Mouse (Mus musculus) hindbrain, embryonic 15.5 days (tissue): Measurements from ENCODE around the gene Smg9. TPM values are rescaled to one million over a fixed set of nuclear protein-coding genes. Genes with fewer than 3 reads are reported as not detected.

Experiments used
- ATAC-seq: fragments of 200-750 bp; cut with Nextera tagmentation; 2 replicates; pipeline ENCODE4 v1.8.0; 2017; ENCODE audit warnings: low read depth, moderate number of reproducible peaks, moderate TSS enrichment; ENCODE audit not compliant: low FRiP score
- H3K27ac ChIP-seq: fragments of 300-500 bp; sonication (generic); replicated peaks from 2 replicates; pipeline ENCODE4 v1.5.1; 2015; ENCODE audit warnings: mild to moderate bottlenecking, inconsistent platforms
- H3K27me3 ChIP-seq: fragments of 300-500 bp; sonication (generic); 2 replicates; pipeline ENCODE4 v1.6.1; 2015; ENCODE audit warnings: control low read depth, inconsistent platforms
- H3K36me3 ChIP-seq: fragments of 300-500 bp; sonication (generic); 2 replicates; pipeline ENCODE4 v1.6.1; 2015; ENCODE audit warnings: control low read depth, inconsistent platforms
- H3K4me1 ChIP-seq: fragments of 300-500 bp; sonication (generic); replicated peaks from 2 replicates; pipeline ENCODE4 v1.6.1; 2015; ENCODE audit warnings: control low read depth, inconsistent platforms
- H3K4me2 ChIP-seq: fragments of 300-500 bp; sonication (generic); 2 replicates; pipeline ENCODE4 v1.6.1; 2015; ENCODE audit warnings: moderate library complexity, mild to moderate bottlenecking, inconsistent platforms
- H3K4me3 ChIP-seq: fragments of 300-500 bp; sonication (generic); 2 replicates; pipeline ENCODE4 v1.5.1; 2015; ENCODE audit warnings: mild to moderate bottlenecking, inconsistent platforms
- H3K9ac ChIP-seq: fragments of 300-500 bp; sonication (generic); 2 replicates; pipeline ENCODE4 v1.6.1; 2015; ENCODE audit warnings: inconsistent platforms
- H3K9me3 ChIP-seq: fragments of 300-500 bp; sonication (generic); 2 replicates; pipeline ENCODE4 v1.6.1; 2016; ENCODE audit warnings: control low read depth, inconsistent platforms
- WGBS: fragments of 180-500 bp; shearing (Covaris S2); methylation state at CpG from one replicate; pipeline ENCODE4 v1.1.7; 2015; 5-methylcytosine and 5-hydroxymethylcytosine counted together
- polyA plus RNA-seq: library from polyadenylated mRNA; unstranded; fragments of >200 nt; fragmentation: Nextera tagmentation; extraction: Ambion mirVana; gene quantifications from 2 replicates; pipeline ENCODE4 v1.2.1, GENCODE M21; 2015

Gene Smg9
- polyA plus RNA-seq, 1 experiment from 2014 or later = 42.5 TPM

DNA sequence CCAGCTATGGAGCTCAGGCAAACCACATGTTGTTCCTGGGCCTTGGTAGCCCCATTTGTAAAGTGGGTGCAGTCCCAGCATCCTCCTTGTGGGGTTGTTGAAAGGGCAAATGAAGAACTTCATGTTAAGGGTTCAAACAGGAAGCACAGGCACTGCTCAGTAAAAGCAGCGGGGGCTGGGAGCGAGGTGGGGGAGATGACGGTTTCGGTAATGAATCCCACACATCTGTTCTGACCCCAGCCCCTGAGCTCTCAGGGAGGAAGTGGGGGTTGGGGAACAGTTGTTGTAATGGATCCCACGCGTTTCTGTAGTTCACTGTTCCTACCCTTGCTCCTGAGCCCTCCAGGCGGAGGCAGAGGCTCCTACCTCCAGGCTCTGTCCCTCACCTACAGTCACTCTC is 19.5 kb upstream of the Smg9 start:
- H3K4me2 ChIP-seq = no peak overlapping the region
- no peaks in the 10 kb centered on the region for H3K36me3 ChIP-seq
- 60% methylated on average over 7 of the region's 7 CpGs for WGBS
- no peak overlapping the region for H3K9ac ChIP-seq
- no peak for ATAC-seq
- H3K27me3 ChIP-seq = peaks cover 9% of the 10 kb centered on the region; the same call in 1 of the 2 replicates
- no peaks in the 10 kb centered on the region for H3K9me3 ChIP-seq
- H3K4me1 ChIP-seq = peaks cover 8% of the 10 kb centered on the region
- no peak overlapping the region for H3K4me3 ChIP-seq
- no peak overlapping the region for H3K27ac ChIP-seq

GRCm38 (mm10) chr7:24380370-24380769 is 19.0 kb upstream of the Smg9 start:
- no peak for ATAC-seq
- H3K4me3 ChIP-seq = no peak overlapping the region
- no peak overlapping the region for H3K27ac ChIP-seq
- no peaks in the 10 kb centered on the region for H3K36me3 ChIP-seq
- H3K9me3 ChIP-seq = no peaks in the 10 kb centered on the region
- H3K4me2 ChIP-seq = no peak overlapping the region
- 81% methylated on average over 2 of the region's 2 CpGs for WGBS
- H3K4me1 ChIP-seq = peaks cover 8% of the 10 kb centered on the region
- H3K9ac ChIP-seq = no peak overlapping the region
- peaks cover 9% of the 10 kb centered on the region; the same call in 1 of the 2 replicates for H3K27me3 ChIP-seq

GRCm38 (mm10) chr7:24382730-24383372 is 16.6 kb upstream of the Smg9 start:
- Histone ChIP-seq H3K36me3 (no peaks in the 10 kb centered on the region), H3K9me3 (no peaks in the 10 kb centered on the region), H3K4me1 (no peaks in the 10 kb centered on the region), H3K4me3 (no peak overlapping the region), H3K27ac (no peak overlapping the region), H3K27me3 (0 out of 2 replicates have a peak, but pooled peaks cover 3% of the 10 kb centered on the region), H3K9ac (no peak overlapping the region), H3K4me2 (no peak overlapping the region)
- no peak for ATAC-seq
- WGBS = 87% methylated on average over 16 of the region's 16 CpGs

DNA sequence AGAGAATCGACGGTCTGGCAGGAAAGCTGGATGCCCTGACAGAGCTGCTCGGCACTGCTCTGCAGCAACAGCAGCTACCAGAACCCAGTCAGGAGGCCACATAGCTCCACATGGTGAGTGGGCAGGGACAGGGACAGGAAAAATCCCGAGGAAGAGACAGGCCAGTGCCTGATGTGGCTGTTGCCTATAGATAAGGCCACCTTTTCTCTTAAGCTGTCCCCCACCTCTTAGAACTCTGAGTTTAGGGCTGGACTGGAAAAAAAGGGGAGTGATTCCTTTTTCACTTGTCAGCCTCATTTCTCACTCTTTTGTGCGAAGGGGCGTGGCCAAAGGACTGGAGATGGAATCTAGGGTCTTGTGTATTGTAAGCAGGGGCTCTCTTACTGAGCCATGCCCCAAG is 15.3 kb upstream of the Smg9 start:
- ATAC-seq = no peak
- 0 out of 2 replicates have a peak, but pooled peaks cover 3% of the 10 kb centered on the region for H3K27me3 ChIP-seq
- H3K4me1 ChIP-seq = no peaks in the 10 kb centered on the region
- H3K4me2 ChIP-seq = no peak overlapping the region
- no peaks in the 10 kb centered on the region for H3K36me3 ChIP-seq
- 70% methylated on average over 6 of the region's 6 CpGs for WGBS
- H3K9ac ChIP-seq = no peak overlapping the region
- H3K27ac ChIP-seq = no peak overlapping the region
- H3K4me3 ChIP-seq = no peak overlapping the region
- H3K9me3 ChIP-seq = no peaks in the 10 kb centered on the region

DNA sequence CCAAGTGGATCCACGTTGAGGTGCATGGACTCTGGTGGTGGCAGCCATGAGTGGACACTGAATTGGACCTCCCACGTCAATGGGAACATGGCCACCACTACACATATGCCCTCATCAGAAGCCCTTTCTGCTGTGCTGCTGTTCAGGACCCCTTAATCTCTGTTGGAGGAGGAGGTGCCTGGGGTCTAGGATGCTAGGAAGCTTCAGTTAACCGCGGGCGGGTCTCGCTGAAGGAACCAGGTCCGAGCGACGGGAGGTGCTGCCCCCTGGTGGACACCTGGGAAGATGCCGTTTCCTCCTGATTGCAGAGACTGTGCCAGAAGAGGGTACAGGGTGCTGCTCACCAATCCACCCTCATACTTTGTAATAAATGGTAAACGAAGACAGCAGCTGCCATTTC is 14.6 kb upstream of the Smg9 start:
- H3K9me3 ChIP-seq = no peaks in the 10 kb centered on the region

GRCm38 (mm10) chr7:24387059-24387556 is 12.3 kb upstream of the Smg9 start:
- Histone ChIP-seq H3K9ac (no peak overlapping the region), H3K36me3 (no peaks in the 10 kb centered on the region), H3K27ac (no peak overlapping the region), H3K27me3 (0 out of 2 replicates have a peak, but pooled peaks cover 3% of the 10 kb centered on the region), H3K4me2 (no peak overlapping the region), H3K4me1 (peaks cover 5% of the 10 kb centered on the region; the same call in 1 of the 2 replicates), H3K4me3 (no peak overlapping the region), H3K9me3 (no peaks in the 10 kb centered on the region)
- no peak for ATAC-seq
- 90% methylated on average over 10 of the region's 10 CpGs for WGBS

More for the DNA sequence above, 14.6 kb upstream of the Smg9 start:
- H3K4me2 ChIP-seq = peak overlapping the region; percentile 43
- H3K36me3 ChIP-seq = no peaks in the 10 kb centered on the region
- H3K27ac ChIP-seq = no peak overlapping the region
- peak; percentile 29; the same call in 1 of the 2 replicates for ATAC-seq
- 0 out of 2 replicates have a peak, but pooled peaks cover 3% of the 10 kb centered on the region for H3K27me3 ChIP-seq
- H3K4me3 ChIP-seq = 0 out of 2 replicates have a peak overlapping the region, but pooled peaks have one; percentile 16
- 11% methylated on average over 11 of the region's 11 CpGs for WGBS
- no peaks in the 10 kb centered on the region for H3K4me1 ChIP-seq
- H3K9ac ChIP-seq = no peak overlapping the region

DNA sequence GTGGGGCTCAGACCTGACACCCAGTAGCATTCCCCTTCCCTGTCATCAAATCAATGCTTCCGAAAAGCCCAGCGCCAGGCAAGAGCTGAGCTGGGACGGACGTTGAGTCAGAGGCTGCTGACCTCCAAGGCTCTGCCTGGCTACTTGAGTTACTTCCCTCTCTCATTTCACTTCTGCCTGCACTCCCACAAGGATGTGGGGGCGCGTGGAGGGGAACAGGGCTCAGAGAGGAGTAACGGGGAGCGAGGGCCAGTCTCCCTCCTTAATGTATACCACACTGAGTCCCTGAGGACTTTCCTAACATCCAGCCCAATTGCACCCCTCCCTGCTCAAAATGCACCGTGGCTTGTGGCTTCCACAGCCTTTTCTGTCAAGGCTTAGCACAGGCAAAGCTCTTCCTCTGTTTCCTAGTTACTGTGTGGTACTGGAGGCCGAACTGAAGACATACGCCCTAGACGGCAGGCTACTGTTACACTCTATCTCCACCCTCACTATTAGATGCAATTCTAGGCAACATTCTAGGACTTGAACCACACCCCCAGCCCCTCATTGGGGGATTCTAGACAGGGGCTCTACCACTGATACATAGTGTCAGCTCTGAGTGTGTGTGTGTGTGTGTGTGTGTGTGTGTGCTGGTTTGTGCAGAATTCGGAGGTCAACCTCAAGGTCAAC is 9.8 kb upstream of the Smg9 start:
- Histone ChIP-seq H3K9ac (no peak overlapping the region), H3K27ac (no peak overlapping the region), H3K4me1 (peaks cover 5% of the 10 kb centered on the region; the same call in 1 of the 2 replicates), H3K36me3 (no peaks in the 10 kb centered on the region), H3K4me3 (no peak overlapping the region), H3K4me2 (no peak overlapping the region), H3K27me3 (no peaks in the 10 kb centered on the region), H3K9me3 (no peaks in the 10 kb centered on the region)
- ATAC-seq = no peak
- WGBS = 69% methylated on average over 13 of the region's 13 CpGs

DNA sequence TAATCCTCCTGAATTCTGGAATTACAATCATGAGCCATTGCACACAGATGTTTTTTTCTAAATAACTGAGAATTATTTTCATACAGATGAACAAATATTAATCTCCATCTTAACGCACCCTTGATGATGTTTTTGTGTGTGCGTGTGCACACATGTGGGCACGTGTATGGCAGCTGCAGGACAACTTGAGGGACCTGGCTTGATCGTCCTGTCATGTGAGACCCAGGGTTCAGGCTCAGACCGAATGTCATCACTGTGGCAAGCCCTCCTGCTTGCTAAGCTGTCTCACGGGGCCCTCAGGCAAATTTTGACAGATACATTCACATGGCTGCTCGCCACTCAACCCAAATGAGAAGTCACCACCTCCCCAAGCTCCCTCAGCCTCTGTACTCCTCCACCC is 8.9 kb upstream of the Smg9 start:
- no peaks in the 10 kb centered on the region for H3K36me3 ChIP-seq
- 49% methylated on average over 7 of the region's 7 CpGs for WGBS
- no peaks in the 10 kb centered on the region for H3K27me3 ChIP-seq
- H3K4me2 ChIP-seq = no peak overlapping the region; the same call in 1 of the 2 replicates
- H3K9me3 ChIP-seq = no peaks in the 10 kb centered on the region
- no peak overlapping the region for H3K4me3 ChIP-seq
- peak overlapping the region; percentile 67 for H3K27ac ChIP-seq
- peaks cover 5% of the 10 kb centered on the region; the same call in 1 of the 2 replicates for H3K4me1 ChIP-seq
- no peak for ATAC-seq
- H3K9ac ChIP-seq = no peak overlapping the region

- ATAC-seq = peak; percentile 82
- WGBS = 27% methylated on average over 5 of the region's 5 CpGs
- H3K36me3 ChIP-seq = no peaks in the 10 kb centered on the region
- peaks cover 5% of the 10 kb centered on the region; the same call in 1 of the 2 replicates for H3K4me1 ChIP-seq
- no peaks in the 10 kb centered on the region for H3K9me3 ChIP-seq
- H3K27me3 ChIP-seq = no peaks in the 10 kb centered on the region
- peak overlapping the region; percentile 41 for H3K4me2 ChIP-seq
- no peak overlapping the region for H3K9ac ChIP-seq
- peak overlapping the region; percentile 67 for H3K27ac ChIP-seq
- 0 out of 2 replicates have a peak overlapping the region, but pooled peaks have one; percentile 15 for H3K4me3 ChIP-seq
Measured at GRCm38 (mm10) chr7:24391077-24391476, 8.3 kb upstream of the Smg9 start.

DNA sequence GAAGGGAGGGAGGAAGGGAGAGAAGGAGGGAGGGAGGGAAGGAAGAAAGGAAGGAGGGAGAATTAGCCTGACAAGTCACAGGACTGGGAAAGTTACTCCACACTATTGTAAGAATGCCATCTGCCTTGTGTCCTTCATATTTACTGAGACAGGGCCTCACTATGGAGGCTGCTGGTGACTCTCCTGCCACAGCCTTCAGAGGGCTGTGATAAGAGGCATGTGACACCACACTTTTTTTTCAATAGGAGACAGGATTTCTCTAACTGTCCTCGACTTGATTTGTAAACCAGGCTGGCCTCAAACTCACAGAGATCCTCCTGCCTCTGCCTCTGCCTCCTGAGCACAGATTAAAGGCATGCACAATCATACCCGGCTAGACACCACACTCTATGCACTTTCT is 7.7 kb upstream of the Smg9 start:
- no peaks in the 10 kb centered on the region for H3K36me3 ChIP-seq
- no peak overlapping the region for H3K9ac ChIP-seq
- H3K27ac ChIP-seq = peak overlapping the region; percentile 67; the same call in 1 of the 2 replicates
- H3K4me1 ChIP-seq = peaks cover 5% of the 10 kb centered on the region; the same call in 1 of the 2 replicates
- H3K9me3 ChIP-seq = no peaks in the 10 kb centered on the region
- no peaks in the 10 kb centered on the region for H3K27me3 ChIP-seq
- WGBS = 72% methylated on average over 2 of the region's 2 CpGs
- ATAC-seq = no peak
- H3K4me3 ChIP-seq = no peak overlapping the region
- 0 out of 2 replicates have a peak overlapping the region, but pooled peaks have one; percentile 41 for H3K4me2 ChIP-seq

GRCm38 (mm10) chr7:24394054-24394453 is 5.4 kb upstream of the Smg9 start:
- Histone ChIP-seq H3K9ac (no peak overlapping the region), H3K27ac (no peak overlapping the region), H3K27me3 (no peaks in the 10 kb centered on the region), H3K4me2 (no peak overlapping the region), H3K36me3 (no peaks in the 10 kb centered on the region), H3K4me1 (peaks cover 5% of the 10 kb centered on the region; the same call in 1 of the 2 replicates), H3K9me3 (no peaks in the 10 kb centered on the region), H3K4me3 (no peak overlapping the region)
- ATAC-seq = no peak
- 84% methylated on average over 3 of the region's 3 CpGs for WGBS
